Mouse (Mus musculus): ENCODE measurements at regions not wholly inside any gene's neighbourhood (a gene's known extent, or its start where the extent isn't known, plus 50 kb on each side); places are given as distances from the start of the nearest gene placed in this dataset.

DNA sequence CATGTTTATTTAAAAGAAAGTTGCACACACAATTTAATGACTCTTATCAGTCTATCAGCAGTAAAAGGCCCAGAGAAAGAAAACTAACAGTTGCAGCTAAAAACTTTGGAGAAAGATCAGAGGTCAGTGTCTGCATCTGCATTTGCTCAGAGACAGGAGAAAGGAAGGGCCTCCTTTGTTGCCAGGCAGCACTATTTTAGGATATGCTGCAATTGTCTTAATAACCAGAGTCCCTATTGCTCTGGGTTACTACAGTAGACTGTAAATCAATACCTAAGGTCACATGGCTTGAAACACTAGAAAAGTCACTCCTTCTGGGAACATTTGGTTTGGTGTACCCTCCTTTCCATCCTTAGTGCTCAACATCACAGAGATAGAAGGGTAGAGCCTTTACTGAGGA, 175.7 kb downstream of the Hdgfl1 start:
- DNase-seq (ENCODE audit: low read depth, low spot score), result no peak

DNA sequence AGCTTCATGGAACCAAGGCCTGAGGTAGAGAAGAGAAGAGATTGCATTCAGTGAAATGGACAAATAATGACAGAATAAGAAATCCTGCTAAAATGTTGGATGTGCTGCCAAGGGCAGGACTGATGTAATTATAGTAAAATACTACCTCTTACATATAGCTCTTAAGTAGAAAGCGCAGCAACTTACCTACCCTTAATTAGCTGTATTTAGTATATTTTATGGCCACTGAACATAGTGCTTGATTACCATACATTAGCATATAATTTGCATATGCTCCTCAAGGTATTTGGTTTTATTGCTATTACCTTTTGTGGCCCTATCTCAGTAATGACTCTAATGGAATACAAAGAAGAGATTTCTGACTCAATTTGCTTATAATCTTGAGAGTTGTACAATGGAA, 176.2 kb downstream of the Hdgfl1 start:
- DNase-seq (ENCODE audit: low read depth, low spot score), result no peak

DNA sequence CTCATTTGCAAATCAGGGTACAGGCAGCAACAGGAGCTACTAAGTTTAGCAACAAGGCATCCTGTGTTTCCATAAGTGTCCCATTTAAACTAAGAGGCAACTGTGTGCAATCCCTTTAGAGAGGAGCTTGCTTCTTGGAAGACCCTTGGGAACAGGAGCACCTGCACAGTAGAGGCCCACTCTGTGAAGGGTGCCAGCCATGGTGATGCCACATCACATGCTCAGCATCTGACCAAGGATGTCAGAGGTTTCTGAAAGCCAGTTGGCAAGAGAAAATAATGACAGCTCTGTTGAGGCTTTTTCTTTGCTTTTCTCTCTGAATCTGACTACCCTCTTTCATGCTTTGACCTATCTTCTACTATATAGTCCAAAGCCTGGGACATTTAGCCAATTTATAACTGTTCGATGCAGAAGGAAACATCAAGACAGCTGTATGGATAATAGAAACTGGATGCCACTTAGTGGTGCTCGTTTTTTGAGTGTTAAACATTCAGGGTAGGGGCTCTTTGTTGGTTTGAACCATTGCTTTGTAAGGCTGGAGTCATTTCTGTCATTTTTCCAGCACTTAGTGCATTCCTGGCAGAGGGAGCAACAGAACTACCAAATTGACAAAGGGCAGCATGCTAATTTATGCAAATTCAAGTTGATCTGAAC, 193.9 kb downstream of the Hdgfl1 start:
- DNase-seq (ENCODE audit: low read depth, low spot score), result no peak

GRCm38 (mm10) chr13:26569422-26569821, 200.5 kb downstream of the Hdgfl1 start:
- no peak for DNase-seq (ENCODE audit: low read depth, low spot score)

DNA sequence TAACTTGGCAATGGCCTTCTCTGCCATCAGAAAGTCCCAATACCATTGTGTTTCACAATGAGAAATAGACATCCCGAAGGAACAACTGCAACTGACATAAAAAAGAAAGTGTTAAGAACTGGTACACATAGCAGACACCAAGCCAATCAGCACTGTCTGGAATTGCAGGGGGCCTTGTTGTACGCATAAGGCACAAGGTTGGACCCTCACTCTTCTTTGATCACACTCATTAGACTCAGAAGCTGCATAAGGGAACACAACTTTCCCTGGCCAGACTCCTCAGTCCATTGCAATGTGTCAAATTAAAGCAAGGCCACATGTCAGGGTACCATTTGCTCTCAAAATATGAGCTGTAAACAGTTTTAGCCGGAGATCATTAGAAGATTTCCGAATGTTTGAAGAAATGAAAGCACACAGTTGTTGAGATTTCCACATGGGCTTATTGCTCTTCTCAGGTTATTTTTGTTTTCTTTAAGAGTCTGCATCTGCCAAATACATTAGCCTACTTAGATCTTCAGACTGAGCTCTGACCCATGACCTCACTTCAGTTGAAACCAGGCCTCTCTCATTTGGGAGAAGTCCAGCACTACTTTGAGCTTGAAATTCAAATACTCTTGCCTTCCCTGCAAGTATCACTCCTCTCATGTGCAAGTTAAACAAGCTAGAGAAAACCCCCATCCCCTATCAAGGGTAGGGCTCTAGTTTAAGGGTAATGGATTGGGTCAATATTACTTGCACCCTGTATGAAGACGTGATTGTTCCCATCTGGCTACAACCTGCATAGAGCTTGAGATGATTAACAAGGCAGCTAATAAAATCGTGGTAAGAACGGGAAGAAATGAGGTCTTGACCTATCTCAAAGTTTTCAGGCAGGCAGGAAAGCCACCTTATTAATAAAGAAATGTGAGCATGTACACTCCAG, 204.8 kb downstream of the Hdgfl1 start:
- DNase-seq (ENCODE audit: low read depth, low spot score), result no peak

DNA sequence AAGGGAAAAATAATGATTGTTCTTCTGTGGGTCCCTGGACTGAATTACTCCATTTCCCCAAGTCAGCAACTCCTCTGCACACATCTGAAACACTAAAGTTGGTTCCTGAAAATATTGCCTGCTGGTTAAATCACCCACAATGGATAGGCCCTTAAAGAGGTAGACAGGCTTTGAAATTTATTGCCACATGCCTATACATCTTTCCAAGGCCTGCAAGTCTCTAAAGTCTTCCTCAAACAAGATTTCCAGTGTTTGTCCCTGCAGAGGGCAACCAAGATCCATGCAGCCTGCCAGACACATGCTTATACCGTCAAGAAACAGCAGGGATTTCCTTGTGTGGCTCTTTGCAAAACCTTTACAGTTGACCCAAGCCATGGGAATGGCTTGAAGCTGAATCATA, 211.6 kb downstream of the Hdgfl1 start:
- no peak for DNase-seq (ENCODE audit: low read depth, low spot score)

DNA sequence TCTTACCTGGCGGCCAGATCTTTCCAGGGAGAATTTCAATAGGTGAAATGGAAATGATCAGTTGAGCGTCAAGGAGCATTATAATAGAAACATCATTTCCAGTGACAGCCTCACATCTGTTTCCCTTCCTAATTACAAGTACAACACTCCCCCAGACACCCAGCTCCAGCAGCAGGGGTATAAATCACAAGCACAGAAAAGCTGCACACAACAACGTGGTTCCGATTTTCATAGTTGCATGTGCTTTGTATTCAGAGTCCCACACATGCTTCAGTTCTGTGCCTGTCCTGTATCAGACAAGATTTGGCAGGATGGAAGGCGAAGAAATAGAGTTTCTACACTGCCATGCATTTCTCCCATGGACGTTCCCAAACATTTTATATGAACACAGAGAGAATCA, 215.7 kb downstream of the Hdgfl1 start:
- DNase-seq (ENCODE audit: low read depth, low spot score), result no peak

- DNase-seq (ENCODE audit: low read depth, low spot score), result no peak
Observed at GRCm38 (mm10) chr13:26552122-26552521, 217.8 kb downstream of the Hdgfl1 start.

DNA sequence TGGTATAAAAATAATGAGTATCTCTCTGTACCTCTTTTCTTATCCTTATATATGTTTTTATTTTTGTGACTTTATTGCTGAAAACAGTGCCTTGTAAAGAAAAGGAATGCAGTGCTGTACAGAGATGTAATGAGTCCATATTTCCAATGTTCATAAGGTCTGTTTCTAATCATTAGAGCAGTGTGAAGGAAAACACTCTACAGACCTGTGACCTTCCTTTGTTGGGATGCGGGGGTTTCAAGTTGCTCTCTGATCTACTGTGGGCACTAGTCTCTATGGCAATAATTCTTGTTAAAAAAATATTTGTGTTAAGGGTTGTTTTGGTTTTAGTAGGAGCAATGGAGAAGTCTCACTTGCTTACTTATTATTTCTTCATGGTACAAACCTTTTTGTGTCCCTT, 231.0 kb downstream of the Hdgfl1 start:
- no peak for DNase-seq (ENCODE audit: low read depth, low spot score)

GRCm38 (mm10) chr13:26536575-26536974, 233.4 kb downstream of the Hdgfl1 start:
- no peak for DNase-seq (ENCODE audit: low read depth, low spot score)

GRCm38 (mm10) chr13:26532761-26533160, 237.2 kb downstream of the Hdgfl1 start:
- DNase-seq (ENCODE audit: low read depth, low spot score), result no peak

GRCm38 (mm10) chr13:26519054-26519453, 250.9 kb downstream of the Hdgfl1 start:
- DNase-seq (ENCODE audit: low read depth, low spot score), result no peak

GRCm38 (mm10) chr13:26518425-26518824, 251.5 kb downstream of the Hdgfl1 start:
- DNase-seq (ENCODE audit: low read depth, low spot score), result no peak

DNA sequence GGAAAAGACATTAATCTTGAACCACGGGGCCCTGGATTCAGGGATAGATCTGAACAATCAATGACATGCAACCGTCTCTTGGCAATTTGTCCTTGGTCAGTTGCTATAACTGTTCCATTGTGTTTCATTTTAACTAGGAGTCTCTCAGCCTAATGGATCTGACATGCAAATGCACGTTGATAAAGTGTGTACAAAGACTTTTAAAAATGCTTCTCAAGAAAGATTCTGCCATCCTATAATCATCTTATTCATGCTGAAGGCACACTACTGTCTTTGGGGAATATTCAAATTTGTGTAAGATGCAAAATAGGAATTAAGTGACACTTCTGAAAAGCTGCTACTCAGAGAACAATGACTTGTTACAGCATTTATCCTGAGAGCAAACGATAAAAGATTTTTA, 252.3 kb downstream of the Hdgfl1 start:
- DNase-seq (ENCODE audit: low read depth, low spot score), result no peak

DNA sequence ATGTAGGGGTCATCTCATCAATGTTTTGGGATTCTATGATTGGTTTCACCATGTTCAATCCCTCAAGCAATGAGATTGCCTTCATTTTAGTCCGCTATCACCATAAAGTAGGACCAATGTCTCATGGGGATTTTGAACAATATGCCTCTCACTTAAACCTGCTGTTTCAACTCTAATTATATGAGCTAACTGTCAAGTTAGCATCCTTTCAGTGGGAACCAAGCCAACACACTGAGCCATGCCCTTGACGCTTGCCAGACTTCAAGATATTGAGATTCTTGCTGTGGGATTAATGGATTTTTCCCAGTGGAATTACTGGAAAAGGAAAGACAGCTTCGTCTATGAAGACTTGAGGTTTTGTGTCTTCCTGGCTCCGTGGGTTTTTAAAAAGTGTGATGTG, 259.5 kb downstream of the Hdgfl1 start:
- DNase-seq (ENCODE audit: low read depth, low spot score), result no peak

DNA sequence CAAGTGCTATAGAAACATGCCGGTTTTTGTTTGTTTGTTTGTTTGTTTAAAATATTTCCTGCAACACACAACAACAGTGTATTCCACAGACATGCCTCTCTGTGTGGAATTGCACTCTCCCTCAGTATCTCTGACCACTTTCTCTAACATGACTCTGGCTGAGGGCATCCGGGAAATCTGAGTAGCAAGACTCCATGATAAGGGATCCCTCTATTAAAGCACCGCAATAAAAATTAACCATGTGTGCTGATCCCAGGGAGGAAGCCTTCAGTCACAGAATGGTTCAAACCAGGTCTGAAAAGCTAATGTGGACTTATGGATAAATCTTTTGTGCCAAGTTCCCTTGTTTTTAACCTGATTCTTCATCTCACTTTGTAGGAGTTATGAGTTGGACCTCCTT, 260.1 kb downstream of the Hdgfl1 start:
- no peak for DNase-seq (ENCODE audit: low read depth, low spot score)

- DNase-seq (ENCODE audit: low read depth, low spot score), result no peak
Observed at GRCm38 (mm10) chr13:26503744-26504143, 266.2 kb downstream of the Hdgfl1 start.

DNA sequence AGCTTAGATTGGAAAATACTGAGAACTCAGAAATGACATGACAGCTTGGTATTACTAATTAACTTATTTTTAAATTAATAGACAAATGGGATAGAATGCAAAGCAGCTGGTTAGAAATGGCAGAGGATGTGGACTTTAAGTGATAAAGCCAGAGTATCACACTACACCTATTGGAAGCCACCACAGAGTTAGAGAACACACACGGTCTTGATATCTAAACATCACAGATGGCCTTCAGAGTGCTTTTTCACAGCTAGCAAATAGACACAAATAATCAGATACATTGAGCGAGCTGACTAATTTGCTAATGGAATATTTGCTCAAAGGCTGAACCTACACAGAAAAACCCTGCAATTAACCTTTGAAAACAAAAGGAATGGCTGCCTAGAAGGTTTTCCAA, 272.9 kb downstream of the Hdgfl1 start:
- no peak for DNase-seq (ENCODE audit: low read depth, low spot score)

DNA sequence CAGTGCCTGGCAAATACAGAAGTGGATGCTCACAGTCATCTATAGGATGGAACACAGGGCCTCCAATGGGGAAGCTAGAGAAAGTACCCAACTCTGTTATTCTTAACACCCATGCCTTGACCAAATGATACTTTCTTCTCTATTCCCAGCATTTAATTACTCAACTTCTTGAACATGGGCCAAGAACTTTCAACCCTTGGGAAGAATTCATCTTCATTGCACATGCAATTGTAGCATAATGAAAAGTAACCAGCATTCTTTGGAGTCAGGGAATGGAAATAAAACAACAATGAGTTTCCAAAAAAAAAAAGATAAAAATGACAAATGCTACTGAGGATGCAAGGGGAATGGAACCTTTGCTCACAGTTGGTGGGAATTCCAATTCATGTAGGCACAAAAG, 274.1 kb downstream of the Hdgfl1 start:
- DNase-seq (ENCODE audit: low read depth, low spot score), result no peak

GRCm38 (mm10) chr13:26469343-26469742, 300.6 kb downstream of the Hdgfl1 start:
- no peak for DNase-seq (ENCODE audit: low read depth, low spot score)

DNA sequence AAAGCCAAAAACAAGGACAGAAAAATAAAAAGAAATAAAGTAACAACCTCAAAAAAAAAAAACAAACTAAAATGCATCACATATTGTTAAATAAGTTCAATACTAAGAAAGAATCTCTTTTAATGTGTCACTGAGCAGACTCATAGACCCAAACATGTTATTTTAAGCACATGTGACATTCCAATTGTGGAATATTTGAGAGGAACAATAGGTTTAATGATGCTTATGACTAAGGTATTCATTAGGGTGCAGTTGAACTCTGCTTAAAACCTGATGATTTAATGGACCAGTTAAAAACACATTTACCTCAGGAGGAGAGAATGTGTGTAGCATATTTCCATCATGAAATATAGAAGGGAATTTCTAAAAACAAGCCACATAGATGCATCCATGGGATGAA, 302.4 kb downstream of the Hdgfl1 start:
- no peak for DNase-seq (ENCODE audit: low read depth, low spot score)

- no peak for DNase-seq (ENCODE audit: low read depth, low spot score)
Observed at GRCm38 (mm10) chr13:26464523-26464922, 305.4 kb downstream of the Hdgfl1 start.

DNA sequence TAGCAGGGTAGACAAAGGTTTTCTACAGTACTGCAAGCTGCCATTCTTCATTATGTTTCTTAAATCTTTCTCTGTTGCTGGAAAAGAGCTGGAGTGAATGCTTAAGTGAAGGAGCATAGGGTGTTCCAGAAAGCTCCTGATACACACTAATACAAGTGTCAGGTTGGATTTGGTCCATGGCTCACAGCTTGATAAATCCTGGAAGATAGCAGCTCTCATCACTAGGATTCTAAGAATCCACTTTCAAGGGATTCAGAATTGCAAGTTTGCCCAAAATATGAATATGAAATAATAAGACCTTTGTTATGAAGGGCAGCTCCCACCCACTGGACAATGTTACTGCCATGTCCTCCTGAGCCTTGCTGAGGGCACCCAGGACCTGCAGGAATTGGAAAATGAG, 305.9 kb downstream of the Hdgfl1 start:
- DNase-seq (ENCODE audit: low read depth, low spot score), result no peak
